ENCODE assay signal across 22 mouse cellular contexts in the genomic region with DNA sequence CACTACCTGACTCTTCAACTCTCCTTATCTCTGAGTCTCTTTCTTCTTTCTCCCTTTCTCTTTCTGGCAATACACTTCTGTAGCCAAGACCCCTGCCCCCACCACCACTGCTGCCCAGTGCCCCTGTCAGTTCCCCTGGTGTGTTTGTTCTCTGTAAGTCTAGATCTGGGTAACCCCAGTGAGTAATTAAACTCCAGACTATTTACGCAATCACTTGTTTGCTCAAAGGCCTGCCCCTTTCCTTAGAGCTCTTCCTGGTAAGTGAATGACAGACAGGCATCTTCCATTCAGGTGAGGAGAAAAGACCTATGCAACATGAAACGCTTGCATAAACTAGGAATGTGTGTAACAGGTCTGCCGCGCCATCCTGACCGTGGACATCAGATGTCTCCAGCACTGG.
"Had no signal": no experiment of that assay in that cellular context is flagged by ENCODE, and none has a peak within 500 bp of the region (broad histone marks: within the 10 kb centered on the region; RNA-seq: fewer than 3 reads in every experiment).

No protein-coding gene starts in this region.

- H3K9ac ChIP-seq: kidney, embryonic 15.5 days; limb, embryonic 12.5 days; limb, embryonic 15.5 days; liver, embryonic 14.5 days; liver, postnatal 0 days; lung, embryonic 15.5 days; midbrain, embryonic 13.5 days; neural tube, embryonic 13.5 days; stomach, embryonic 15.5 days had no signal

- H3K27ac ChIP-seq: kidney, embryonic 15.5 days; limb, embryonic 12.5 days; limb, embryonic 15.5 days; liver, embryonic 14.5 days; lung, embryonic 15.5 days; macrophage; midbrain, embryonic 10.5 days; midbrain, embryonic 13.5 days; neural tube, embryonic 13.5 days; stomach, embryonic 15.5 days had no signal

- ATAC-seq: liver, postnatal 0 days; midbrain, embryonic 13.5 days; midbrain, embryonic 16.5 days had no signal

- H3K4me1 ChIP-seq: kidney, embryonic 15.5 days; limb, embryonic 15.5 days; lung, embryonic 15.5 days; midbrain, embryonic 10.5 days; midbrain, embryonic 13.5 days; neural tube, embryonic 13.5 days; stomach, embryonic 15.5 days had no signal

- DNase-seq: kidney, adult 2 months; kidney, postnatal 14 days; kidney, postnatal 4 days; left cerebral cortex, postnatal 4 days; liver, postnatal 0 days; right cerebral cortex, postnatal 25 days; spleen, adult 18-20 months; thymus, postnatal 25 days had no signal

- H3K4me3 ChIP-seq: kidney, embryonic 15.5 days; limb, embryonic 12.5 days; limb, embryonic 15.5 days; lung, embryonic 15.5 days; megakaryocyte, embryonic 14.5 days; midbrain, embryonic 10.5 days; midbrain, embryonic 13.5 days; myocyte; neural tube, embryonic 13.5 days; stomach, embryonic 15.5 days had no signal

- H3K4me2 ChIP-seq: kidney, embryonic 15.5 days; limb, embryonic 12.5 days; limb, embryonic 15.5 days; liver, embryonic 11.5 days; lung, embryonic 15.5 days; midbrain, embryonic 13.5 days; neural tube, embryonic 13.5 days; stomach, embryonic 15.5 days had no signal

- H3K27me3 ChIP-seq: kidney, embryonic 15.5 days; limb, embryonic 12.5 days; limb, embryonic 15.5 days; lung, embryonic 15.5 days; megakaryocyte, embryonic 14.5 days; midbrain, embryonic 13.5 days; neural tube, embryonic 13.5 days; stomach, embryonic 15.5 days had no signal

- H3K36me3 ChIP-seq: kidney, embryonic 15.5 days; limb, embryonic 12.5 days; limb, embryonic 15.5 days; lung, embryonic 15.5 days; midbrain, embryonic 10.5 days; midbrain, embryonic 13.5 days; neural tube, embryonic 13.5 days; stomach, embryonic 15.5 days had no signal

- H3K9me3 ChIP-seq: kidney, embryonic 15.5 days; limb, embryonic 12.5 days; limb, embryonic 15.5 days; lung, embryonic 15.5 days; midbrain, embryonic 10.5 days; midbrain, embryonic 13.5 days; neural tube, embryonic 13.5 days; stomach, embryonic 15.5 days had no signal
